Mouse (Mus musculus) megakaryocyte, embryonic 14.5 days (primary cell): Measurements from ENCODE around the gene Fer1l4. TPM values are rescaled to one million over a fixed set of nuclear protein-coding genes. Genes with fewer than 3 reads are reported as not detected.

Source experiments
- H3K27me3 ChIP-seq: replicated peaks from 2 replicates; pipeline ENCODE3; 2012; ENCODE audit warnings: inconsistent platforms
- H3K36me3 ChIP-seq: replicated peaks from 2 replicates; pipeline ENCODE3; 2012; ENCODE audit warnings: low read length, inconsistent platforms, mixed read lengths
- H3K4me1 ChIP-seq: 2 replicates; pipeline ENCODE4 v1.6.1; 2012; ENCODE audit warnings: inconsistent platforms
- H3K4me3 ChIP-seq: replicated peaks from 2 replicates; pipeline ENCODE3; 2012; ENCODE audit warnings: moderate library complexity, mild to moderate bottlenecking, inconsistent platforms
- H3K9me3 ChIP-seq: 2 replicates; pipeline ENCODE4 v1.6.1; 2012; ENCODE audit warnings: inconsistent platforms
- FLI1 ChIP-seq: IDR thresholded peaks from 2 replicates; pipeline ENCODE4 v1.6.1; 2012; ENCODE audit warnings: low read length, inconsistent platforms, mixed read lengths
- GATA1 ChIP-seq: IDR thresholded peaks from 3 replicates; pipeline ENCODE4 v1.6.1; 2012; ENCODE audit warnings: mixed read lengths, low read length, inconsistent platforms, borderline replicate concordance
- polyA plus RNA-seq: library from polyadenylated mRNA; stranded (reverse); fragments of >175 nt; gene quantifications from 2 replicates; pipeline ENCODE4 v1.2.3, GENCODE M21; 2012; ENCODE audit warnings: low replicate concordance; ENCODE audit not compliant: insufficient read depth

The Fer1l4 gene
- polyA plus RNA-seq = not detected in 2 replicates

- Histone ChIP-seq H3K4me1 (peaks cover 7% of the 10 kb centered on the region), H3K9me3 (peaks cover 18% of the 10 kb centered on the region), H3K4me3 (peak within 1 kb of the TSS; percentile 42), H3K36me3 (no peaks in the 10 kb centered on the region), H3K27me3 (peaks cover 58% of the 10 kb centered on the region)
- TF ChIP-seq FLI1 (no peak), GATA1 (no peak)
Measured at GRCm38 (mm10) chr2:156052816-156053215, at the start of gene Fer1l4. Gene Fer1l4, minus strand, starts transcription at chr2:156052947.

DNA sequence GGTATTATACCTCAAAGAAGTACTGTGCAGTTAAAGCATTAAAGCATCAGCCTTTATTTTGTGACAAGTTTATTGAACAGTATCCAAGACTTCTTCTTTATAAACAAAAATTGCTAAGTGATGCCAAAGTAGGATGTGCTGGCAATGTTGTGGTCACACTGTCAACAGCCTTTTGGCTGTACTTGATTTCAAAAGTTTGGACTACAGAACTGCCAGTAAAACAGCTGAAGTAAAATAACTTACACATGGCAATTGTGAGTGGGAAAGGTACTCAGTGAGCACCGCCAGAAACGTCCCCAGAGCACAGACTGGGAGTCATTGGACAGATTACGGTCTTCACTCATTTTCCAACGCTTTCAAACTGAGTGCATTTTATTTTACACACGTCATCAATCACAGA, 39.2 kb upstream of the Fer1l4 start:
- TF ChIP-seq GATA1 = no peak
- no peak for TF ChIP-seq FLI1
- Histone ChIP-seq H3K9me3 (no peaks in the 10 kb centered on the region), H3K36me3 (peaks cover 86% of the 10 kb centered on the region), H3K4me3 (no peak overlapping the region), H3K27me3 (no peaks in the 10 kb centered on the region), H3K4me1 (peaks cover 43% of the 10 kb centered on the region)

DNA sequence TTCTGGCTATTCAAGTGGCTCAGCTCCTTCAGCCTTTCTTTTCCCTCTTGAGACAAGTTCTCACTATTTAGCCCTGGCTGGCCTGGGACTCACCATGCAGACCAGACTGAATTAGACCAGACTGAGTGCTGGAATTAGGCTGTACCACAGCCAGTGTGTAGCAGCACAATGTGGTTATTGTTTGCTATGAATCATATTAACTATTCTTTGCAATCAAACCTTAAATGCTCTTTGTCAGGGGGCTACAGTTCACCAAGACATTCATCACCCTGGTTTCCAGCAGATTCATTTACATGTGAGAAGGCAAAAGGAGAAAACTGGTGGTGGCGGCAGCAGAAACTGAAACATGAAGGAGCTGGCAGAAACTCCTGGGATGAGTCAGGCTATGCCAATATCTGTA, 37.1 kb upstream of the Fer1l4 start:
- peaks cover 56% of the 10 kb centered on the region for H3K4me1 ChIP-seq
- no peaks in the 10 kb centered on the region for H3K27me3 ChIP-seq
- H3K4me3 ChIP-seq = no peak overlapping the region
- no peak for TF ChIP-seq FLI1
- no peak for TF ChIP-seq GATA1
- peaks cover 71% of the 10 kb centered on the region for H3K36me3 ChIP-seq
- no peaks in the 10 kb centered on the region for H3K9me3 ChIP-seq

GRCm38 (mm10) chr2:156087391-156088110, 34.8 kb upstream of the Fer1l4 start:
- Histone ChIP-seq H3K27me3 (no peaks in the 10 kb centered on the region), H3K9me3 (no peaks in the 10 kb centered on the region), H3K4me1 (peaks cover 73% of the 10 kb centered on the region), H3K4me3 (no peak overlapping the region), H3K36me3 (peaks cover 56% of the 10 kb centered on the region)
- no peak for TF ChIP-seq GATA1
- no peak for TF ChIP-seq FLI1

- Histone ChIP-seq H3K9me3 (no peaks in the 10 kb centered on the region), H3K36me3 (peaks cover 47% of the 10 kb centered on the region), H3K4me3 (no peak overlapping the region), H3K27me3 (no peaks in the 10 kb centered on the region), H3K4me1 (peaks cover 60% of the 10 kb centered on the region)
- TF ChIP-seq GATA1 = no peak
- TF ChIP-seq FLI1 = no peak
Measured at GRCm38 (mm10) chr2:156084541-156084940, 31.8 kb upstream of the Fer1l4 start.

DNA sequence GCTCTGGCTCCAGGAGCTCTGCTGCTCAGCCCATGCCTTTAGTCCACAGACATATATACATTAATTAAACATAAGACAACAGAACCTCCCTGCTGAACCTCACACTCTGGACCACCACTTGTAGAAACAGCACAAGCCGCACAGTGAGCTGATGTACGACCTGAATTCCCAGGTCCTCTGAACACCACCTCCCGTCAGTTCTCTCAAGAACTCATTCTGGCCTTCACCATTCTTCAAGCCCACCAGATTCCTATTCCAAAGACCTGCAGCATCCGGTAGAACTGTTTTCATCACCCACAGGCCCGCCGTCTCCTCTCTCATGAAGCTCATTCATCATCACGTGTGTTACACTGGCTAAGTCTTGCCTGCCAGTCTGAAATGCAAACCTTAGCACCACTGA, 27.6 kb upstream of the Fer1l4 start:
- peaks cover 40% of the 10 kb centered on the region for H3K4me1 ChIP-seq
- no peaks in the 10 kb centered on the region for H3K27me3 ChIP-seq
- peaks cover 61% of the 10 kb centered on the region for H3K36me3 ChIP-seq
- no peak overlapping the region for H3K4me3 ChIP-seq
- TF ChIP-seq GATA1 = no peak
- no peak for TF ChIP-seq FLI1
- no peaks in the 10 kb centered on the region for H3K9me3 ChIP-seq

- Histone ChIP-seq H3K36me3 (peaks cover 68% of the 10 kb centered on the region), H3K9me3 (no peaks in the 10 kb centered on the region), H3K27me3 (no peaks in the 10 kb centered on the region), H3K4me1 (peaks cover 37% of the 10 kb centered on the region), H3K4me3 (no peak overlapping the region)
- TF ChIP-seq FLI1 (no peak), GATA1 (no peak)
Measured at GRCm38 (mm10) chr2:156079674-156080073, 26.9 kb upstream of the Fer1l4 start.

DNA sequence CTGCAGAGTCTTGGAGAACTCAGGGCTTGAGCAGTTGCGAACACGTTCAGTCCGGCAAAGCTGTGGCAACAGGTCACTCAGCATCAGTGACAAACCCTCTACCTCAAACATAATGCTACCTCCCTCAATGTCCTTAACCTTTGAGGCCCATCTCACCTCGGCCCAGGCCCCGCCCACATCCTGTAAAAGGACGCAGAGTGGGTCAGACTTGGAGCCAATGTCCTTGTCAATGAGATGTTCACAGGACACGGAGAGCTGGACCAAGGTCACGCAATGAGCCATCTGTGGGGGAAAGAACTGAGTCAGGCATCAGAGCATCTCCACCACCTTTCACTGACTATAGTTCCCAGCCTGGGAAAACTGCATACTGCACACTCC, 26.4 kb upstream of the Fer1l4 start:
- H3K4me1 ChIP-seq = peaks cover 32% of the 10 kb centered on the region
- no peaks in the 10 kb centered on the region for H3K9me3 ChIP-seq
- H3K36me3 ChIP-seq = peaks cover 73% of the 10 kb centered on the region
- H3K27me3 ChIP-seq = no peaks in the 10 kb centered on the region
- TF ChIP-seq GATA1 (no peak), FLI1 (no peak)
- no peak overlapping the region for H3K4me3 ChIP-seq

- Histone ChIP-seq H3K4me1 (peaks cover 31% of the 10 kb centered on the region), H3K36me3 (peaks cover 79% of the 10 kb centered on the region), H3K4me3 (no peak overlapping the region), H3K9me3 (no peaks in the 10 kb centered on the region), H3K27me3 (no peaks in the 10 kb centered on the region)
- TF ChIP-seq FLI1 (no peak), GATA1 (no peak)
Measured at GRCm38 (mm10) chr2:156078421-156079182, 25.9 kb upstream of the Fer1l4 start.

DNA sequence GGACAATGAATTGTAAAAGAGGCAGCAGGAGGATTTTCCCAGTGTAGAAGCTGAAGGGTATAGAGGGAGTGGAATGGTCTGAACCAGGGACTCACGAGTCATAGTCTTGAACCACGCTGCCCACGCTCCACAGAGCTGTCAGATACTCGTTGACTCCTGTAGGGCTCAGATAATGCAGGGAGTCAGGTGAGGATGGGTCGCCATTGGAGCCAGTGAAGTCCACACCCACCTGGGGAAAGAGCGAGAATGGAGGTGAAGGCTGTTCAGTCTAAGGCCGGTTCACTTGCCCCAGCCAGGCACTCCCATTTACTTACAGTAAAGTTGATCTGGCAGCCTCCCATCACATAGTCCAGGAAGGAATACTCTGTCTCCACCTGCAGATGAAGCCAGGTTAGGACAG, 24.7 kb upstream of the Fer1l4 start:
- TF ChIP-seq FLI1 = no peak
- no peak for TF ChIP-seq GATA1
- Histone ChIP-seq H3K4me3 (no peak overlapping the region), H3K9me3 (no peaks in the 10 kb centered on the region), H3K27me3 (no peaks in the 10 kb centered on the region), H3K4me1 (peaks cover 20% of the 10 kb centered on the region), H3K36me3 (peaks cover 90% of the 10 kb centered on the region)

GRCm38 (mm10) chr2:156073725-156074124, 21.0 kb upstream of the Fer1l4 start:
- Histone ChIP-seq H3K36me3 (peaks cover 95% of the 10 kb centered on the region), H3K27me3 (no peaks in the 10 kb centered on the region), H3K4me3 (no peak overlapping the region), H3K9me3 (no peaks in the 10 kb centered on the region), H3K4me1 (peaks cover 10% of the 10 kb centered on the region)
- no peak for TF ChIP-seq GATA1
- no peak for TF ChIP-seq FLI1
